Mouse (Mus musculus) heart, adult 18-20 months (tissue): Measurements from ENCODE around the gene Pygl. TPM values are rescaled to one million over a fixed set of nuclear protein-coding genes. Genes with fewer than 3 reads are reported as not detected.
A peak's percentile ranks its signal among the peaks of the same experiment; 100 is the strongest.
"Not testable (repeated sequence)": the region's sequence is repeated elsewhere in the genome, so short reads cannot be mapped to it uniquely, and the experiment has no call there.

Experiments
- DNase-seq, 2 experiments: peaks; one replicate each; pipeline ENCODE4 v3.0.0; 2021 to 2022; ENCODE audit warnings: mixed read lengths in 1 of 2
- total RNA-seq, 2 experiments: library from RNA; stranded (reverse); gene quantifications; 2 replicates each; pipeline ENCODE4 v1.2.3; 2021

The Pygl gene
- total RNA-seq, 2 experiments from 2014 or later = 3.6 to 22.4 TPM

DNA sequence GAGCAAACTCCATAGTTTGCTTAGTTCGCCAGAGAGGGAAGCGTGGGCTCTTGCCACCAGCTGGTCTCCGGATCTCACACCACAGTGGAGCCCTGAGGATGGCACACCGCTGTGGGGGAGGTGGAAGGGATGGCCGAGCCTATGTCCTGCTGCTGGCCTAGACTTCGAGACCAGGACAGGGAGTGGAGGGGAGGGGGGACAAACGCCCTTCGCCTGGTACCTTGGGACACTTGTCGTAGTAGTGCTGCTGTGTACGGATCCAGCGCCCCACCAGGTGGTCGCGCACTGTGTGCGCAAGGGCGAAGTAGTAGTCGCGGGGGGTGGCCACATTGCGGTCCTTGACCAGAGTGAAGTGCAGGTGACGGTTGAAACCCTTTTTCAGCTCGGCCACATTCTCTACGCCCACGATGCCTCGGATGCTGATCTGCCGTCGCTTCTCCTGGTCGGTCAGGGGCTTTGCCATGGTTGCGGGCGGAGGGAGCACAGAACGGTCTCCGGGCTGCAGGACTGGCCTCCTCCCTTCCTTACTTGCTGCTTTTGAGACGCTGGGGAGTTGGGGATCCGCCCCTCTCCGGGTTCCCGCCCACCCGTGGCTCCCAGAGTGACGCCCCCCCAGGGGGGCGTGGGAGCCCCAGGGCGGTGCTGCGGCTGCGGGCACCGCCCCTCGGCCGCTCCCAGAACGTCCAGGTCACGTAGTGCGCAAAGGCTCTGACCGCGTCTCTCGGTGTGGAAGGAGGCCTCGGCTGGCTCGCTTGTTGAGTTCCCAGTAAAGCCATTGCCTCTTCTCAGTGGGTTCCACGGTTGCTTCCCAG is 4.0 kb downstream of the Pygl start:
- peak; percentile 83 to 91 for DNase-seq

DNA sequence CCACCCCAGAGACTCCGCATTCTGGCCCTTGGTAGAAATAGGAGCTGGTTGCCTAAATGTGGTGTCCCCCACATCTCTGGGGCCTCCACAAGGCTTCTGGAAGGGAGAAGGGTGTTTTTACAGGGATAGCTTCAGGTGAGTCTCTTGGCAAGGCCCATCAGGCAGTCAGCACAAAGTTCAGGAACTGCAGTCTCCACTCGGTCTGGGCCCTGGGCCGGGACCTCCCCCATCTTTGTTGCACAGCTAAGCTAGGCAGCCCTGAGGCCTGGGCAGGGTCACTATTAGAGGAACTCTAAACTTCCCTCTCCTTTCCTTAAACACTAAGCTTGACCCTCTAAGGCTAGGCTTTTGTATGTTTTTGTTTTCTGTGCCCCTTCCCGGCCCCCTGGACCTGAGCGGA is 4.6 kb downstream of the Pygl start:
- no peak for DNase-seq

DNA sequence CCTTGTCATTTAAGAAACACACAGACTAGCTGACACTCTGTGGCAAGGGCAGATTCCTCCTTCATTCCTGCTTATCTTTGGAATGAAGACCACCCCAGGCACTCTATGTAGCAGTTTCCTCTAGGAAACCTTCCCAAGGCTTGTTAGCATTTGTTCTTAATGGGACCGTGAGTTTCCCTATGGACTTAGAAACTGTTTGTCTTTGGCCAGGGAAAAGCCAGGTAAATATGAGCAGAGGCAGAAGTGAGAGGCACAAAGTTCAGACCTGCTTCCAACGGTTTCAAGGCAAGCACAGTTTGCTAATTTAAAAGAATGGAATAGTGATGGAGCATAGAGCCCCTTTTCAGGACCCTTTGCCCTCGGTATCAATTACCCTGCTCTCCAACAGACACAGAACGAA is 8.0 kb downstream of the Pygl start:
- no peak for DNase-seq

DNA sequence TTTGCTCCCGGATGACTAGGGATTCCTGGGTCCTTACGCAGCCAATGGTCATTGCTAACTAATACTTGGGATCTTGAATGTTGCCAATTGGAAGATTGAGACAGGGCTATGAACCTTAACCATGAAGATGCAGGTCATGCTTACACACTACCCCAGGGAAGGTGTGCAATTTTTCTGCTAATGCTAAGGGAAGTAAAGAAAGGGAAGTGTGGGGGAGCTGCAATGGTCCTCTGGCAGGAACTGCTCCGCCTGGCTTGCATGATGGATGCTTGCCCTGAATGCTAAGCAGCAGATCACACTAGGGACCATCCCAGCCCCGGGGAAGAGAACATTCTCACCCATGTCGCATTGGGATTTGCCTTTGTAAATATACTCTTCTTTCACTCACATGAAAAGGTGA is 9.9 kb downstream of the Pygl start:
- no peak for DNase-seq

- no peak for DNase-seq
These were observed 12.3 kb downstream of the Pygl start for GRCm38 (mm10) chr12:70218795-70219540.

- DNase-seq = no peak
These were observed 15.0 kb downstream of the Pygl start for GRCm38 (mm10) chr12:70216229-70216800.

DNA sequence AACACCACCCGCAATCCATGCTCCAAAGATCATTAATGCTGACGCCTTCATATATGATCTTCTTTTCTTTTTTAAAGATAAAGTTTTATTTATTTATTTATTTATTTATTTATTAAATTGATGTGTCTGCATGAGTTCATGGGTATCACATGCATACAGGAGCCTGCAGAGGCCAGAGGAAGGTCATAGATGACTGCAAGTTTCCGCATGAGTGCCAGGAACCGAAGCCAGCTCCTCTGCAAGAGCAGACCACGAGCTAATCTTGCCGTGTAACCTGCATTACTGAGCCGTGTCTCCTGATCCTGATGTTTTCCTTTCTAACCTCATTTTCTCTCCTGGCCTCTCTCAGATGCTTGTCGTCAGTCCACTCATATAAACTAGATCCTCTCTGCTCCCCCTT is 17.0 kb downstream of the Pygl start:
- peak; percentile 22 to 28 for DNase-seq

- no peak for DNase-seq
These were observed 17.7 kb downstream of the Pygl start for GRCm38 (mm10) chr12:70213601-70214000.

- no peak for DNase-seq
These were observed 18.8 kb downstream of the Pygl start for GRCm38 (mm10) chr12:70212501-70212900.

- DNase-seq = no peak
These were observed 23.1 kb downstream of the Pygl start for GRCm38 (mm10) chr12:70208214-70208613.

GRCm38 (mm10) chr12:70204433-70204832 is 26.9 kb downstream of the Pygl start:
- no peak for DNase-seq

DNA sequence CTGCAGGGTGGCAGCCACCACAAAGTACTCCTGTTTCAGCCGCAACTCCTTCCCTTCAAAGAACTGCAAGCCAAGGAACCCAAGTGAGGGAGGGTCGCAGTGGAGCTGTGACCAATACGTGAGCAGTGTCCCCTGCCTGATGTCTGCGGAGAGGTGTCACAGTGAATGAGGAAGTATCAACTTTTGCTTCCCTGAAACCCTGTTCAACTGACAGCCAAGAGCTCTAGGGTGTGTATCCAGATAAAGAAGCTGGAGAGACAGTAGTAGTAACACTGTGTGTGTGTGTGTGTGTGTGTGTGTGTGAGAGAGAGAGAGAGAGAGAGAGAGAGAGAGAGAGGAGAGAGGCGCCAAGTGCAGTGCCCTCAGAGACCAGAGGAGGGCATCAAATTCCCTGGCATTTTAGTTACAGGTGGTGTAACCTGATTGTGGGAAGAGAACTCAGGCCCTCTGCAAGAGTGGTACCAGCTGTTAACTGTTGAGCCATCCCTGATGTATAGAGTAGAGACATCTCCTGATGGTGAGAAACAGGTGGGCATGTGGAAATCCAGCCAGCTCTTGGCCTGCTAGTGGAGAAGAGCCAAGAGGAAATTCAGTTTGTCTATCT is 29.3 kb downstream of the Pygl start:
- no peak for DNase-seq

- no peak for DNase-seq
These were observed 34.9 kb downstream of the Pygl start for GRCm38 (mm10) chr12:70196341-70196740.

GRCm38 (mm10) chr12:70195426-70195825 is 35.9 kb downstream of the Pygl start:
- no peak for DNase-seq

DNA sequence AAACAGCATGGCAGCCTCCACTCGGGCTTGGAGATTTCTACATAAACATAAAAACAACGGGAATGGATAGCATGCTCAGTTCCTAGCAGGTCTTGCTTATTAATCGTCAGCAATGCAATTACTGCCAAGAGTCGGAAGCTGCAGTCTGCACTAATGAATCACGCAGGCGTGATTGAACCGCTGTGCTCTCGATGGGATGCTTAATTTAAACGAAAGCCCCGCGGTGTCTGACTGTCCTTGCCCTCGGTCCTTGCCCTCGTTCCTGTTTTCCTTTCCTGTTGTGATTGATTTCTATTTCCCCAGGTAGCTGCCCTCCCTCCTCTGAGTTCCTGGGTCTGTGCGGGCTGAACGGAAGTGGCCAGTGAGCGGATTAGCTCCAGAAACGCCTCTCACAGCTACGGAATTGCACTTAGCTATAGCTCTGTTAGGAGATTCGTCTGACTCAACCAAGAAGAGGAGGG is 39.0 kb downstream of the Pygl start:
- no peak for DNase-seq

DNA sequence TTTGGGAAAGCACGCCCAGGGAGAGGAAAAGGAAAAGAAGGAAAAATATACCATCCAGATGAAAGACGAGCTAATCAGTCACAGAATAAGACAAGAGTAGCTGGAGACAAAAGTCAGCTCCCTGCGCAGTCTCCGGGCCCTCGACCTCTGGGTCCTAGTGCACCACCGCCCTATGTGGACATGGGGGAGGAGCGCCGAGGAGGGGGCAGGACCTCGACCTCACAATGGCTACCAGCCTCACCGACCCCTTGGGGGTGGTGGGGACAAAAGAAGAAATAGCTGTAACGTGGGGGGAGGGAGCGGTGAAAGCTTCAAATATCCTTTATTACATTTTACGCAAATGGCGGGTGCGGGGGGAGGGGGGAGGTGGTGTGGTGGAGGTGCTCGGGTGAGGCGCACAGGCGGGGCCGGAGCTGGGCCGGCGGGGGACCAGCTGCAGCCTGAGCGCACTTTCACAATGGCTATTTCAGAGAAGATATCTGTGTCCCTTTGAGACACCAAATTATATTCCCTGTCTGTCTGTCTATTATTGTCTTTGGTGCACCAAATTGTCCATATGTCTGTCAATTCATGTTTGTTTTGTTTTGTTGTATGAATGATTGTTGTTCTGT is 47.0 kb downstream of the Pygl start:
- DNase-seq = no peak

GRCm38 (mm10) chr12:70183507-70183906 is 47.8 kb downstream of the Pygl start:
- not testable (repeated sequence) for DNase-seq

DNA sequence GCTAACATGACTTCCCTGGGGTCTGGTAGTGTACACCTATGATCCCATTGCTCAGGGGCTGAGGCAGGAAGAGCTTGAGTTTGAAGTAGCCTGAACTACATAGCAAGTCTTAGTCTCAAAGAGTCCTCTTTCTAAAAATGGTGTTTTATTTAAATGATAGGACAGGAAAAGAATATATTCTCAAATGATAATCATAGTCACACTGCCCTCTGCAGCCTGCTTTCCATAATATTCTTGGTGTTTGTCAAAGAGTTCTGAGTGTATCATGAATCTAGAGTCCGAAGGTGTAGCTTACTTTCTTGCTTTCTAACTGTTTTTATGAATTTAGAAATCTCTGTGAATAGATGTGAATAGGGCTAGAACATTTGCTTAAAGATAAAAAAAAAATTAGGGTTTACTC is 61.3 kb downstream of the Pygl start:
- no peak for DNase-seq

DNA sequence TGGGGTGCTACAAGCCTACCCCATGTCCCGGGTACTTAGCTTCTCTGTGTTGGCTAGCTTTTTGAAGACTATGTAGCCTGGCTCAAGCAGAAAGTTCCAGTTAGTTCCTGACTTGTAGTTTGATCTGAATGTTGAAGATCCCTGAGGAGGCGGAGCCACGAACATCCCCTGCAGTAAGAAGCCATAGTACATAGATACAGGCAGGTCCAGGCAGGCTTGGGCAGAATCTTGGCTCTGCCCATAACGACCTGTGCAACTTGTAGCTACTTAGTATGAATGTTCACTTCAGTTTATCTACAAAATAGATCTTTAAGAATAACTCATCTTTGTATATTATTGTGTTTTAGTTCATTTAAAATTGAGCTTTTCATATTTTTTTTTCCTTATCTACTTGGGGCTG is 63.3 kb downstream of the Pygl start:
- no peak for DNase-seq

GRCm38 (mm10) chr12:70164741-70165140 is 66.5 kb downstream of the Pygl start:
- DNase-seq = no peak

DNA sequence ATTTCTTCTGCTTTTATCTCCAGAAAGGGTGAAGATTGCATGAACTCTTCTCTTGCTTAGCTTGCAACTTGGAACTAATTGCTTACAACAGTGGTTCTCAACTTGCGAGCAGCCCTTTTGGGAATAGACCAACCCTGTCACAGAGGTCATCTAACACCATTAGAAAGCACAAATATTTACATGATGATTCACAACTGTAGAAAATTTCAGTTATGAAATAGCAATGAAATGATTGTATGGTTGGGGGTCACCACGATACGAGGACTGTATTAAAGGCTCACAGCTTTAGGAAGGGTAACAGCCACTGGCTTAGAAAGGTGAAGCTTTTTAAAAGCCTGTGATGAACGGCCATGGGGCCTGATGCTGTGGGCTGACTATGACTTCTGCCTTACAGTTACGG is 70.2 kb downstream of the Pygl start:
- DNase-seq = no peak
